Mouse (Mus musculus) hematopoietic stem cell, adult 5-6 weeks (primary cell): Measurements from ENCODE around the gene Trim54. TPM values are rescaled to one million over a fixed set of nuclear protein-coding genes. Genes with fewer than 3 reads are reported as not detected.
A peak's percentile ranks its signal among the peaks of the same experiment; 100 is the strongest.

ENCODE experiments used
- ATAC-seq, 2 experiments: fragments of 125-278 bp in 1 of 2; replicated peaks in 1 of 2; 2 replicates each; pipeline ENCODE4 v1.8.0; 2016 to 2017; ENCODE audit warnings: inconsistent platforms in 2 of 2, mild to moderate bottlenecking in 2 of 2, moderate number of reproducible peaks in 2 of 2, low read depth in 1 of 2, moderate TSS enrichment in 1 of 2; ENCODE audit not compliant: low FRiP score in 2 of 2, poor library complexity in 2 of 2, severe bottlenecking in 2 of 2, insufficient read depth in 1 of 2, low TSS enrichment in 1 of 2
- total RNA-seq: library from RNA; stranded (forward); fragments of 172-1452, 232-1000 nt; gene quantifications from 2 replicates; pipeline ENCODE4 v1.2.3, GENCODE M21; 2017

The Trim54 gene
- not detected in 2 replicates for total RNA-seq

DNA sequence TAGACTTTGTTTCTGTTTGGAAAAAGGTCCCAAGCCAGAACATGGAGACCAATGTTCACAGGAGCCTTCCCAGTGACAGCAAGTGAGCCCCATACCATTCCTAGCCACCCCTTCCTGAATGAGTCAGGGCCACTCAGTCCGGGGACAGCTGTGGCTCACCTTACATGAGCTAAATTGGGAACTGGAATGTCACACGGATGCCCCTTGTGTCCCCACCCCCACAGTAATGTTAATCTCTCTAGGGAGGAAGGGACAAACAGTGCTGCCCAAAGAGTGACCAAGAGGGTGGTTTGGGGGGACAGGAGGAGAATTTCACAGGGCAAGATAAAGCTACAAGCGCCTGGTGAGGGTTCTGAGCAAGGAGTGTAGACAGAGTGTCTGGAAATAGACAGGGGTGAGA lies at the start of gene Trim54:
Trim54 (plus strand) TSS at position 359 of the 400 bp plus-strand sequence.
- no peak for ATAC-seq

DNA sequence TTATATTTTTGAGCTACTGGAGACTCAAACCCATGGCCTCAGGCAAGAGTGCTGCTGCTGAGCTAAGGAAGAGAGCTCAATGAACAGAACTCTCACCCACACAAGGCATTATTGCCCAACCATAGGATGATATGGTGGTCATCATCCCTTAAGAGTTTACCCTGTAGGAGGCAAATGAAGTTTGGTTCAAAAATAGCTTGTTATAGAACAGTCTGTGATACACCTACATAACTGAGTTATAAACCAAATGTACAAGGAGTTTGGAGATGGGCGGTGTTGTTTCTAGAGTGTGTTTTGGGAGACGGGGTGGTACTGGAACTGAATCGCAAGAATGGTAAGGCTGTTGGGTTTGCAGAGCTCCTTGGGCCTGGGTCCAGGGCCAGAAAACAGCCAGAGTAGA lies 46.7 kb upstream of the Trim54 start:
- no peak for ATAC-seq

DNA sequence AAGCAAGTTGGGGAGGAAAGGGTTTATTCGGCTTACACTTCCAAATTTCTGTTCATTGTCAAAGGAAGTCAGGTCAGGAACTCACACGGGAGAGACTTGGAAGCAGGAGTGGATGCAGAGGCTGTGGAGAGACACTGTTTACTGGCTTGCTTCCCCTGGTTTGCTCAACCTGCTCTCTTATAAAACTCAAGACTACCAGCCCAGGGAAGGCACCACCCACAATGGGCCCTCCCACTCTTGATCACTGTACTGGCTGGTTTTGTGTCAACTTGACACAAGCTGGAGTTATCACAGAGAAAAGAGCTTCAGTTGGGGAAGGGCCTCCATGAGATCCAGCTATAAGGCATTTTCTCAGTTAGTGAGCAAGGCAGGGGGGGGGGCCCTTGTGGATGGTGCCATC lies 45.5 kb upstream of the Trim54 start:
- ATAC-seq: no peak

DNA sequence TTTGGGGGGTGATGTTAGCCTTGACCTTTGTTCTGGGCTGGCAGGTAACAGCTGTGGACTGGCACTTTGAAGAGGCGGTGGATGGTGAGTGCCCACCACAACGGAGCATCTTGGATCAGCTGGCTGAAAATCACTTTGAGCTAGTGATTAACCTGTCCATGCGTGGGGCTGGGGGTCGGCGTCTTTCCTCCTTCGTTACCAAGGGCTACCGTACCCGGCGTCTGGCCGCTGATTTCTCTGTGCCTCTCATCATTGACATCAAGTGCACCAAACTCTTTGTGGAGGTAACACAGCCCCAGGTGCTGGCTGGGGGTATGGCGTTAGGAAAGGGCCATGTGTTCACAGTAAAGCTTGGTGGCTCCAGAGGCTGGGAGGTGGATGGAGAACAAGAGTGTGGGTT lies 44.7 kb upstream of the Trim54 start:
- no peak for ATAC-seq

DNA sequence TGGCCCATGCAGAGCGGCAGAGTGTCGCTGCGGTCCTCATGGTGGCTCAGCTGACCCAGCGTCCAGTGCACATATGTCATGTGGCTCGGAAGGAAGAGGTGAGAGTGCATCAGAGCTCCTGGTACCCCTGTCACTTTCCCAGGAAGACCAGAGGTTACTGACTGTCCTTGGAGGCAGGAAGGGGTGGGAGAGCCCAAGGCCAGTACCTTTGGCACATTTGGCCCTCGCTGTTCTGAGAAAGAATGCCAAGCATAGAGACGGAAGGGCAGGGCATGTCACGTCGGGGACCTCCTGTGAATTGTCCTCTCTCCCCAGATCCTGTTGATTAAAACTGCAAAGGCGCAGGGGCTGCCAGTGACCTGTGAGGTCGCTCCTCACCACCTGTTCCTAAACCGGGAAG lies 43.3 kb upstream of the Trim54 start:
- ATAC-seq: no peak

DNA sequence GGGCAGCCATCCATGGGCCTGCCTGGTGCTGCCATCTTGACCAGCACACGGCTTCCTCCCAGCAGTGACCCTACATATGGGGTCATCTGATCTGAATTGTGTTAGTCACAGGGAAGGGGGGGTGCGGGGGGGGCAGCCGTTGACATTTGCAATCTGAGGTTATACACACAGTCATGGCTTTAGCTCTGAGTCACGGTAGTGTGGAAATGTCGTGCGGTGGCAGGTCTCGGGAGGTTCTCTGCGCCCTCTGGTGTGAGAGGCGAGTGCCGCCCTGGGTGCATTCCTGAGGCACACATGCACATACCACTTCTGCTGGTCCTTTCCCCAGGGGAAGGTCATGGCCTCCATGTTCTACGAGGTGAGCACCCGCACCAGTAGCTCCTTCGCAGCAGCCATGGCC lies 40.2 kb upstream of the Trim54 start:
- ATAC-seq: no peak

- ATAC-seq: no peak
Measured at GRCm38 (mm10) chr5:31080059-31080794, 36.3 kb upstream of the Trim54 start.

DNA sequence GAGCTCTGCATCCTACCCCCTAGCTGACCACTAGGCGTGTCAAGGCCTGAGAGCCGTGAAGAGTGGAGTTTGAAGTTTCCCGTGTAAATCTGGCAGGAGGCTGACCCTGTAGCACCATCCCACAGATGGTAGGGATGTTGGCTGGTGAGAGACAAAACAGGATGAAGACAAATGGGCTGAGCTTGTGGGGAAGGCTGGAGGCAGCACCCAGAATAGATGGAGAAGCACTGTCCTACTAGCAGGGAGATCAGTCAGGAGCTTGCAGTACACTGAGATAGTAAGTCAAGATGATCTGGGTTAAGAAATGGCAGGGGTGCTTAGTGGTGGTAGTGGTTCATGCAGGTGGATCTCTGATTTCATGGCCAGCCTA lies 35.7 kb upstream of the Trim54 start:
- ATAC-seq: no peak

- peak in 1 of 2 experiments; percentile 50; a peak in 1 of 4 replicates for ATAC-seq
Measured at GRCm38 (mm10) chr5:31081386-31081785, 35.1 kb upstream of the Trim54 start.

DNA sequence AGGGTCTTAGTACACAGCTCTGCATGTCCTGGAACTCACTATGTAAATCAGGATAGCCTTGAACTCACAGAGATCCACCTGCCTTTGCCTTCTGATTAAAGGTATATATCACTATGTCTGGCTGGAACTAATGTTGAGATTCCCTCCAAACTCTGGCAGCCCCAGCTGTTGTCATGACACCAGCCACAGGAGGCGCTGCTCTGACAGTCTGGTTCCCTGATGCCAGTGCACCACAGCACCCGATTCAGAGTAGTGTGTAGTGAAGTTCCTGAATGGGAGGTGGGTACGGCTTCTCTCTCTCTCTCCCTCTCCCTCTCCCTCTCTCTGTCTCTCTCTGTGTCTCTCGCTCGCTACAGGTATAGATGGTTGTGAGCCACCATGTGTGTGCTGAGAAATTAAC lies 34.2 kb upstream of the Trim54 start:
- ATAC-seq: peak; percentile 68 to 84

GRCm38 (mm10) chr5:31082935-31083625 lies 33.4 kb upstream of the Trim54 start:
- ATAC-seq: no peak

- no peak for ATAC-seq
Measured at GRCm38 (mm10) chr5:31083949-31084348, 32.6 kb upstream of the Trim54 start.

- no peak for ATAC-seq
Measured at GRCm38 (mm10) chr5:31086606-31087005, 29.9 kb upstream of the Trim54 start.

- no peak for ATAC-seq
Measured at GRCm38 (mm10) chr5:31087131-31087530, 29.4 kb upstream of the Trim54 start.

DNA sequence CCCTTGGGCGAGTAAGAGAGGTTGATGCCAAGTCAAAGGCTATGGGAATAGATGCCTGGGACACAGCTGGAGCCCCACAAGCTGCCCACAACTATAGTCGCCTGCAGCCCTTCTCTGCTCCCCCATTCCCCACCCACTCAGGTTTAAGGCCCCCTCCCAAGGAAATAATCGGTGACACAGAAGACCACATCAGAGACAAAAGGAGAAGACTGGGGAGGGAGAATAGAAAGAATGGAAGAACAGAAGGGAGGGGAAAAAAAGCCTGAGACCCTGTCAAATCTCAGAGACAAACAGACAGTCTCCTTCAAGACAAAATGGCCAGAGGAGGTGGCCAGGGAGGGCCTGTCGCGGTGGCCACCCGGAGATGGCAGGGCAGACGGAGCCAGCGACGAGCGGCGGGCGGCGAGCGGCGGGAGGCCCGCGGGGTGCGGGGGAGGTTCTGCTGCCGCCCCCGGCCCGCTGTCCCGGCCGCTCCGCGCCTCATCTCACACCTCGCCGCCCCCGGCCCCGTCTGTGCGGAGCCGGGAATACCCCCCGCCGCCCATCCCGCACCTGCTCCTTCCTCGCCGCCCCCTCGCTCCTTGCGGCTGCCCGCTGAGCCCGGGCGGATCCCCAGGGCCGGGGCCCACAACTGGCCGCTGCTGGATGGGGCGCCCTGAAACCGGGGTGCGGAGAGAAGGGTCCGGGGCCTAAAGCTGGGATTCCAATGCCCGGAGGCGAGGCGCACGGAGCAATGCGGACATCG lies 24.1 kb upstream of the Trim54 start:
- ATAC-seq: no peak

DNA sequence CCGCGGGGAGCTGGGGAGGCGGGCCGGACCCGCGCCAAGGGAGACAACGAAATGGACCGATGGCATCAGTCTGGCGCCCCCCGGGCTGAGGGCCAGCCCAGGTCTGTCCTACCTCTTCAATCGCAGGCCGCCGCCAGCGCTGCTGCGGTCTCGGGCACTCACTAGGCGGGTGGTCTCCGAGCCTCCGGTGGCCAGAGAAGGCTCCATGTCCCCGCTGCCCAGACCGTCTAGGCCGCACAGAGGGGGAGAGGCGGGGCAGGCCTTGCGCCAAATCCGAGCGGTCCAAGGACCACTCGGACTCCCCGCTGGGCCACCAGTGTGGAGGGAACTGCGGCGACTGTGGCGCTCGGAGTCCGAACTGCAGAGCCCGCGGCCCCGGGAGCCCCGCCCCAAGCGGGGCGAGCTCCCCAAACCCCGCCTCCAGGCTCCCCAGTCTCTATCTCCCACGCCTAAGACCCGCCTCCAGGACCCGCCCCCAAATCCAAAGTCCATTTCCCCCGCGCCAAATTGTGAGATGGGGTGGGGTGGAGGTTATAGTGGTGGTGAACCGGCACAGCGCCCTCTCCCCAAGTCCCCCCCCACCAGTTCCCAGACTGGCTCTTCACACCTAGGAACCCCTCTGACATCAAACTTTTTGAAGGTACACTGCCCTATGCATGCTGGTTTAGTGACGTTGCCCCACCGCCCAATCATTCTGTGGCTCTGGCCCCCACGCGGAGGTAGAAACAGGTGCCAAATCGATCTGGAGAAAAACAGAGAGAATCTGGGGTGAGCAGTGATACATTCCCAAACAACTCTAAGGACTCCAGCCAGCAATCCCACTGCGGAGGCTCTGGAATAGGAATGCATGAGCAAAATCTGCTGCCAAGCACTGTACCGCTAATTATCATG lies 23.1 kb upstream of the Trim54 start:
- no peak for ATAC-seq

- no peak for ATAC-seq
Measured at GRCm38 (mm10) chr5:31094100-31094798, 22.3 kb upstream of the Trim54 start.
